Mouse (Mus musculus) CH12.LX (cell line): ENCODE data around the gene Insig1. TPM values are rescaled to one million over a fixed set of nuclear protein-coding genes. Genes with fewer than 3 reads are reported as not detected.

Experiments
- DNase-seq: peaks from one replicate; pipeline ENCODE4 v3.0.0-alpha.2; 2013; ENCODE audit errors: extremely low read depth
- H3K27ac ChIP-seq: 2 replicates; pipeline ENCODE4 v1.5.1; 2012; ENCODE audit warnings: low read depth, mild to moderate bottlenecking, control low read depth, moderate library complexity; ENCODE audit not compliant: insufficient read depth
- H3K27me3 ChIP-seq: replicated peaks from 2 replicates; pipeline ENCODE3; 2012; ENCODE audit warnings: inconsistent platforms
- H3K36me3 ChIP-seq, 2 experiments: replicated peaks in 1 of 2; 2 replicates each; pipeline versions ENCODE3 to v1.6.1; 2012; ENCODE audit warnings: inconsistent platforms in 1 of 2, low read length in 1 of 2, mild to moderate bottlenecking in 1 of 2, mixed read lengths in 1 of 2, moderate library complexity in 1 of 2; ENCODE audit not compliant: control insufficient read depth in 1 of 2, insufficient read depth in 1 of 2
- H3K4me1 ChIP-seq, 2 experiments: 2 replicates each; pipeline ENCODE4 v1.6.1; 2012; ENCODE audit warnings: inconsistent platforms in 1 of 2, moderate library complexity in 1 of 2; ENCODE audit not compliant: insufficient read depth in 2 of 2, control insufficient read depth in 1 of 2
- H3K4me2 ChIP-seq: 2 replicates; pipeline ENCODE4 v1.6.1; 2012; ENCODE audit warnings: low read depth, mild to moderate bottlenecking, control low read depth; ENCODE audit not compliant: poor library complexity, insufficient read depth, severe bottlenecking
- H3K4me3 ChIP-seq, 3 experiments: fragments of 150-350 bp in 1 of 3; sonication (generic) in 1 of 3; replicated peaks in 1 of 3; 2 replicates each; pipeline versions ENCODE3 to v1.5.1; 2011 to 2012; ENCODE audit warnings: low read depth in 2 of 3, low read length in 2 of 3, mild to moderate bottlenecking in 2 of 3, moderate library complexity in 2 of 3, control low read depth in 1 of 3, improper control_type of control experiment in 1 of 3, inconsistent platforms in 1 of 3, mixed read lengths in 1 of 3; ENCODE audit not compliant: poor library complexity in 1 of 3
- H3K79me2 ChIP-seq: replicated peaks from 2 replicates; pipeline ENCODE4 v1.6.1; 2012; ENCODE audit warnings: mild to moderate bottlenecking, moderate library complexity; ENCODE audit not compliant: control insufficient read depth, poor library complexity, insufficient read depth, severe bottlenecking; ENCODE audit errors: extremely low read depth
- H3K9ac ChIP-seq: 2 replicates; pipeline ENCODE4 v1.6.1; 2012; ENCODE audit warnings: low read depth, mild to moderate bottlenecking, control low read depth, moderate library complexity; ENCODE audit not compliant: insufficient read depth
- H3K9me3 ChIP-seq: replicated peaks from 2 replicates; pipeline ENCODE3; 2012; ENCODE audit warnings: low read length, inconsistent platforms, mixed read lengths
- ELF1 ChIP-seq: IDR thresholded peaks from 2 replicates; pipeline ENCODE4 v1.6.1; 2014; ENCODE audit warnings: low read depth, mild to moderate bottlenecking, inconsistent platforms, low read length, improper control_type of control experiment
- ETS1 ChIP-seq: conservative IDR thresholded peaks from 2 replicates; pipeline ENCODE4 v1.6.1; 2012; ENCODE audit warnings: low read depth, mild to moderate bottlenecking, inconsistent platforms, low read length, improper control_type of control experiment, moderate library complexity
- GABPA ChIP-seq: IDR thresholded peaks from 2 replicates; pipeline ENCODE4 v1.6.1; 2012; ENCODE audit warnings: low read depth, low read length, improper control_type of control experiment, inconsistent platforms; ENCODE audit not compliant: insufficient replicate concordance
- HCFC1 ChIP-seq: IDR thresholded peaks from 2 replicates; pipeline ENCODE4 v1.6.1; 2012; ENCODE audit warnings: low read depth, mild to moderate bottlenecking, inconsistent platforms, low read length, improper control_type of control experiment
- JUN ChIP-seq: IDR thresholded peaks from 2 replicates; pipeline ENCODE4 v1.6.1; 2011; ENCODE audit warnings: low read depth, mild to moderate bottlenecking, low read length, improper control_type of control experiment, moderate library complexity; ENCODE audit not compliant: insufficient read depth
- MAFK ChIP-seq: IDR thresholded peaks from 2 replicates; pipeline ENCODE4 v1.6.1; 2011; ENCODE audit warnings: low read length, improper control_type of control experiment; ENCODE audit not compliant: insufficient replicate concordance
- MAZ ChIP-seq: IDR thresholded peaks from 2 replicates; pipeline ENCODE4 v1.6.1; 2012; ENCODE audit warnings: low read depth, mild to moderate bottlenecking, inconsistent platforms, low read length, improper control_type of control experiment, moderate library complexity
- NELFE ChIP-seq: IDR thresholded peaks from 2 replicates; pipeline ENCODE4 v1.6.1; 2011; ENCODE audit warnings: low read depth, low read length, improper control_type of control experiment
- PAX5 ChIP-seq: IDR thresholded peaks from 2 replicates; pipeline ENCODE4 v1.6.1; 2012; ENCODE audit warnings: low read length, inconsistent platforms, mixed read lengths
- RAD21 ChIP-seq: IDR thresholded peaks from 2 replicates; pipeline ENCODE4 v1.6.1; 2011; ENCODE audit warnings: low read depth, mild to moderate bottlenecking, low read length, improper control_type of control experiment, moderate library complexity
- RCOR1 ChIP-seq: conservative IDR thresholded peaks from 2 replicates; pipeline ENCODE4 v1.6.1; 2012; ENCODE audit warnings: low read depth, mild to moderate bottlenecking, inconsistent platforms, low read length, improper control_type of control experiment
- TBP ChIP-seq: conservative IDR thresholded peaks from 2 replicates; pipeline ENCODE4 v1.6.1; 2011; ENCODE audit warnings: low read depth, low read length, improper control_type of control experiment
- TCF12 ChIP-seq: IDR thresholded peaks from 2 replicates; pipeline ENCODE4 v1.6.1; 2014; ENCODE audit warnings: low read depth, mild to moderate bottlenecking, inconsistent platforms, low read length, improper control_type of control experiment
- UBTF ChIP-seq: IDR thresholded peaks from 2 replicates; pipeline ENCODE4 v1.6.1; 2012; ENCODE audit warnings: low read depth, mild to moderate bottlenecking, inconsistent platforms, low read length, improper control_type of control experiment, moderate library complexity
- USF2 ChIP-seq: conservative IDR thresholded peaks from 2 replicates; pipeline ENCODE4 v1.6.1; 2011; ENCODE audit warnings: low read depth, low read length, improper control_type of control experiment
- ZC3H11A ChIP-seq: IDR thresholded peaks from 2 replicates; pipeline ENCODE4 v1.6.1; 2012; ENCODE audit warnings: low read depth, mild to moderate bottlenecking, inconsistent platforms, low read length, improper control_type of control experiment
- ZKSCAN1 ChIP-seq: IDR thresholded peaks from 2 replicates; pipeline ENCODE4 v1.6.1; 2012; ENCODE audit warnings: low read depth, inconsistent platforms, low read length, improper control_type of control experiment, borderline replicate concordance
- ZNF384 ChIP-seq: IDR thresholded peaks from 2 replicates; pipeline ENCODE4 v1.6.1; 2012; ENCODE audit warnings: low read depth, low read length, improper control_type of control experiment, inconsistent platforms
- dilution Hi-C: fragments of 300-500 bp; cut with MboI; formaldehyde crosslinking; loops from 2 replicates; pipeline ENCODE4 v1.14.3; 2020; ENCODE audit warnings: low sequenced_read_pairs; ENCODE audit not compliant: extremely low pct_unique_long_range_greater_than_20kb, extremely low pct_ligation_motif_present
- in situ Hi-C: fragments of 300-500 bp; cut with MboI; formaldehyde crosslinking; loops from 3 replicates; pipeline ENCODE4 v1.14.3; 2019; ENCODE audit warnings: low sequenced_read_pairs, low pct_ligation_motif_present, low pct_unique_long_range_greater_than_20kb, mixed read lengths
- polyA plus RNA-seq: library from polyadenylated mRNA; unstranded; fragments of >175 nt; gene quantifications from 2 replicates; pipeline ENCODE4 v1.2.1, GENCODE M21; 2012; ENCODE audit warnings: low read depth; ENCODE audit not compliant: insufficient read length
- total RNA-seq, 2 experiments: library from RNA; depleted of rRNA; stranded (reverse); fragments of 300-350 nt in 1 of 2; fragments of >200 nt in 1 of 2; gene quantifications; 2 replicates each; pipeline ENCODE4 v1.2.3; 2012 to 2014

Gene Insig1
- total and polyA plus RNA-seq, 3 experiments, result 79.4 to 217 (median 96.9) TPM

DNA sequence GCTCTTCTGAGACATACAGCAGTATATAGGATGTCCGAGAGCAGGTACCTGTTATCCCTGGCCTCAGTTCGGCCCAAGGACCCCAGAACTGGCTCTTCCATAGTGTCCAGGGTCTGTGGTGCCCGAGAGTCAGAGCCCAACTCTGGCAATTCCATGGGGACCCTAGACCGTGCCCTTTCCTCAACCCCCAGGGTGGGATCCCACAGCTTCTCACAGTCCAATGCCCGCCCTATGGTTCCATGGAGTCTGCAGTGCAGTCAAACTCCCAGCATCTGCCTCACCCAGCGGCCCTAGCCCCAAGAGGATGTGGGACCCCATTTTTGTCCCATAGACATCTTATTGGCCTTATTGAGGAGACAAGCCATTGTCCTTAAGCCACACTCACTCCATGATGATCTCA, 36.8 kb downstream of the Insig1 start:
- Histone ChIP-seq H3K27ac (no peak overlapping the region), H3K9ac (no peak overlapping the region), H3K4me3 (no peak overlapping the region), H3K36me3 (no peaks in the 10 kb centered on the region), H3K4me2 (no peak overlapping the region), H3K27me3 (peaks cover 5% of the 10 kb centered on the region), H3K79me2 (no peaks in the 10 kb centered on the region), H3K4me1 (no peaks in the 10 kb centered on the region), H3K9me3 (no peaks in the 10 kb centered on the region)
- in situ Hi-C loops, result no loop called here
- dilution Hi-C loops, result no loop called here
- TF ChIP-seq ZC3H11A (no peak), USF2 (no peak), HCFC1 (no peak), UBTF (no peak), ZKSCAN1 (no peak), JUN (no peak), MAFK (no peak), MAZ (no peak), TBP (no peak), RAD21 (no peak), RCOR1 (no peak), GABPA (no peak), ETS1 (no peak)
- DNase-seq, result no peak

- TF ChIP-seq JUN (no peak), HCFC1 (no peak), NELFE (no peak), TBP (no peak), MAFK (no peak), PAX5 (no peak), ZKSCAN1 (no peak), ELF1 (no peak), ZNF384 (no peak), TCF12 (no peak)
- dilution Hi-C loops (no loop called here), in situ Hi-C loops (no loop called here)
- Histone ChIP-seq H3K4me1 (no peaks in the 10 kb centered on the region), H3K36me3 (no peaks in the 10 kb centered on the region), H3K9me3 (no peaks in the 10 kb centered on the region), H3K27ac (no peak overlapping the region), H3K4me2 (no peak overlapping the region), H3K4me3 (no peak overlapping the region), H3K79me2 (no peaks in the 10 kb centered on the region), H3K9ac (no peak overlapping the region), H3K27me3 (peaks cover 3% of the 10 kb centered on the region)
- DNase-seq, result no peak
Observed at GRCm38 (mm10) chr5:28110881-28111280, 39.7 kb downstream of the Insig1 start.
